Mouse (Mus musculus) lung, postnatal 0 days (tissue): ENCODE measurements around the gene Gm10192.
"Not testable (repeated sequence)": the region's sequence is repeated elsewhere in the genome, so short reads cannot be mapped to it uniquely, and the experiment has no call there.

Experiments
- CTCF ChIP-seq: IDR thresholded peaks from 2 replicates; pipeline ENCODE4 v1.5.1; 2016; ENCODE audit warnings: antibody characterized with exemption, mild to moderate bottlenecking
- EP300 ChIP-seq: IDR thresholded peaks from 2 replicates; pipeline ENCODE4 v1.6.1; 2016; ENCODE audit warnings: antibody characterized with exemption, mild to moderate bottlenecking, control low read depth

- TF ChIP-seq CTCF, EP300: not testable (repeated sequence)
Measured at GRCm38 (mm10) chr4:97183066-97183465, at the start of gene Gm10192.
